Mouse (Mus musculus): ENCODE data around the gene Nr4a1.

- TF ChIP-seq CTCF (IDR thresholded peaks at IDR 0.05; ENCODE audit: insufficient read depth, low read depth, low read length) = no peak
- no peak for TF ChIP-seq POLR2A (IDR thresholded peaks at IDR 0.05; ENCODE audit: insufficient read depth, low read depth, low read length)
Measured at GRCm38 (mm10) chr15:101227971-101228370, 26.1 kb upstream of the Nr4a1 start.

All from olfactory bulb, adult 2 months (tissue).